Mouse (Mus musculus): ENCODE measurements around the gene Hoxa4. TPM values are rescaled to one million over a fixed set of nuclear protein-coding genes. Genes with fewer than 3 reads are reported as not detected.
A peak's percentile ranks its signal among the peaks of the same experiment; 100 is the strongest.

Gene Hoxa4
- polyA plus RNA-seq, 1 experiment from 2014 or later, result 0.30 TPM

DNA sequence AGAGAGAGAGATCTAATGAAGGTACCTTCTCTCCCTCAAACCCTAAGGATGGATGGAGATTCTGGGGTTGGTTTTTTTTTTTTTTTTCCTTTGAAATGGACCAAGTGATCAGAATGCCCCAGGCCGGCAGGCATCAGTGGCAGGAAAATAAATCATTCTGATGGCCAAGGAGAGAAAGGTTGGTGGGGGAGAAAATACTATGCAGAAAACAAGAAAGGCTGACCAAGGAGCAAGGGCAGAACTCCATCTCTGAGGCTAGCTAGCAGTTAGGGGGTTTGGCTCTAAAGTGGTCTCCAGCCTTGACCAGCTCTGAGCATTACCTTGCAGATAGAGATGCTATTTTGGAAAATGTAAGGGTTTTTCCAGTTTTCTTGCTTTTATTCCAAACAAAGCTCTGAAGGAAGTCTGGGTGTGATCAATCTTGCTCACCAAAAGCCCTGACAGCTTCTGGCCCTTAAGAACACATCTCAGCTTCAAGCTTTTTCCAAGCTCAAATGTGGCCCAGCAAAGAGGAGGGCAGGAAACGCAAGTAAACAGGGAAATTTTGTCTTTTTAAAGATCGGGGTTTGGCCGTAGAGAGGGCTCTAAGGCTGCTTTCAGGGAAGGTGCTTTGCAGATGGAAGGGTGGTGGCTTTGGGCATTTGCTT lies 25.0 kb downstream of the Hoxa4 start:
- Histone ChIP-seq H3K9me3 (replicated peaks) (no peaks in the 10 kb centered on the region), H3K9ac (no peak overlapping the region), H3K27me3 (peaks cover 99% of the 10 kb centered on the region), H3K4me3 (replicated peaks) (no peak overlapping the region), H3K27ac (no peak overlapping the region), H3K4me2 (no peak overlapping the region), H3K4me1 (replicated peaks) (0 out of 2 replicates have a peak, but pooled peaks cover 3% of the 10 kb centered on the region), H3K36me3 (no peaks in the 10 kb centered on the region)
- 8% methylated on average over 4 of the region's 4 CpGs for WGBS (ENCODE audit: insufficient replicate concordance)
- DNase-seq (no peak), ATAC-seq (ENCODE audit: low read depth) (no peak)

DNA sequence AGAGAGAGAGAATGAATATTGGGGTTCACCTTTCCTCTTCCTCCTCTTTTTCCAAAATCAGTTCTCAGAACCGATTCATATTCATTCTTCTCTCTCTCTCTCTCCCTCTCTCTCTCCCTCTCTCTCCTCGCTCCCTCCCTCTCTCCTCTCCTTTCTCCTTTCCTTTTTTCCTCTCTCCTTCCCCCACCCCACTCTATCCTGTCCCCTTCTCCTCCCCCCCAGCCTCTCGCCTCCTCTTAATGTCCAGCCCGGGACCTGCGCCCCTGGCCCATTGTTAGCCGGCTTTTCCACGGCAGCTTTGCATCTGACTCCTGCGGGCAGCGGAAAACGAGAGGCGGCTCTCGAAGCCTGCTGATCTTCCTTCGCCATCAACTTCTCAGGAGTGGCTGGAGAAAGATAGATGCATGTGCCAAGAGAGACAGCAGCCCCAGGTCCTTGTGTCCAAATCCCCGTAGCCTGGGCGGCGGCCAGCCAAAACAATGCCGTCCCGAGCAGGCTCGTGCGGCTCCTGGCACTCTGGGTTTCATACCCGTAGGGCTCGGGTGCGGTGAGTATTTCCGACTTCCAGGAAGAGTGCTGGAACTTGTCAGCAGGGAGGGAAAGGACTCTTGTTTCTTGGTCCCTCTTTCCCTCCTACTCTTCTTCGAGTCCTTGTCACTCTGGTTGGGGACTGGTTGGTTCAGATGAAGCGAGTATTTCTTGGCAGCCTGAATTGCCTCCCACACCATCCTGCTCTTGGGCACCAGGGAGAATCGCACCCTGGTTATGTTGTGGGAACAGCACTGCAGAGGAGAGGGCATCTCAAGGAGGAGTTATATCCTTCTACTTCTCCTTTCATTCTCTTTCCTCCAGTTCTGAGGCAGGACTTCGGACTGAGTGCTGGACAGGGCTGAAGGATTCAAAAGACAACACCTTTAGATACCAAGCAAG lies 25.8 kb downstream of the Hoxa4 start:
- Histone ChIP-seq H3K4me3 (replicated peaks) (peak overlapping the region; percentile 22; the same call in 1 of the 2 replicates), H3K4me2 (peak overlapping the region; percentile 34), H3K27ac (peak overlapping the region; percentile 43; the same call in 1 of the 2 replicates), H3K9ac (peak overlapping the region; percentile 6; the same call in 1 of the 2 replicates), H3K9me3 (replicated peaks) (no peaks in the 10 kb centered on the region), H3K4me1 (replicated peaks) (0 out of 2 replicates have a peak, but pooled peaks cover 3% of the 10 kb centered on the region), H3K27me3 (peaks cover 98% of the 10 kb centered on the region), H3K36me3 (no peaks in the 10 kb centered on the region)
- ATAC-seq (ENCODE audit: low read depth) (no peak), DNase-seq (no peak)
- 4% methylated on average over 28 of the region's 28 CpGs for WGBS (ENCODE audit: insufficient replicate concordance)

DNA sequence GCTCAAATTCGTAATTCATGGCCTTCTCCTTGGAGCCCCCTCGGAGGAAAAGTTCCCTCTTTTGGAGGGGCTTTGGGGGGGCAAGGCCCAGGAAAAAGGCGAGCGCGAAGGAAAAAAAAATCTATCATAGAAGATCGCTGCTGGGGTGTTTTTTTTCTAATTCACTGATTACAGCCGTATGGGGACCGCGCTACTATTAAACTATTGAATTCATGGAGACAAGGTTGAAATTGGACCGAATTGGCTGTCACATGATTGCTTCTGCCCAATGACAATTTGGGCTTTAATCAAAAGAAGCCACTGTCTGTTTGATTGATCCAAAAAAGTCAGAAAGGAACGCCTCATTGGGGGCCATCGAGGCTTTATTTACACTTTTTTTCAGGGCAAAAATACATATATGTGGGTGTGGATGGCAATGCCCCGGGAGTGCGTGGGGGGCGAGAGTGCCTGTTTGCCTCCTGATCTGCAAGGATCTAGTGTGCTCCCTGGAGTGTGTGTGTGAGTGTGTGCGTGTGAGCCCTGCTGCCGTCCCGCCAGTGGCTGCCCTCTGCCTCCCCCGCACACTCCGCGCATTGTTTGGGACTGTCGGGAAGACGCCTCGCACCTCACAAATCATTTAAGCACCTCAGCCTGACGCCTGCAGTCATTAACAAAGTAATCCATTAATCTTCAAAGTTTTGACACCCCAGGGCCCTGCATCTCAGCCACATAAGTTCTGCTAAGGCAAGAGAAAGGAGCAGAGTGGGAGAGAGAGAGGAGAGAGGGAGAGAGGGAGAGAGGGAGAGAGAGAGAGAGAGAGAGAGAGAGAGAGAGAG lies 26.7 kb downstream of the Hoxa4 start, which contains the start of gene Hoxa2:
Gene Hoxa2, minus strand, starts transcription at position 206 of the 815 bp plus-strand sequence.
- ATAC-seq (ENCODE audit: low read depth) (no peak), DNase-seq (no peak)
- H3K9ac ChIP-seq, result peak within 1 kb of the TSS; percentile 50
- peaks cover 98% of the 10 kb centered on the region for H3K27me3 ChIP-seq
- no peaks in the 10 kb centered on the region for H3K36me3 ChIP-seq
- WGBS (ENCODE audit: insufficient replicate concordance), result 1% methylated on average over 25 of the region's 25 CpGs
- peak within 1 kb of the TSS; percentile 51 for H3K4me2 ChIP-seq
- H3K4me3 ChIP-seq (replicated peaks), result peak within 1 kb of the TSS; percentile 38
- no peaks in the 10 kb centered on the region for H3K9me3 ChIP-seq (replicated peaks)
- no peaks in the 10 kb centered on the region for H3K4me1 ChIP-seq (replicated peaks)
- peak within 1 kb of the TSS; percentile 43; the same call in 1 of the 2 replicates for H3K27ac ChIP-seq

DNA sequence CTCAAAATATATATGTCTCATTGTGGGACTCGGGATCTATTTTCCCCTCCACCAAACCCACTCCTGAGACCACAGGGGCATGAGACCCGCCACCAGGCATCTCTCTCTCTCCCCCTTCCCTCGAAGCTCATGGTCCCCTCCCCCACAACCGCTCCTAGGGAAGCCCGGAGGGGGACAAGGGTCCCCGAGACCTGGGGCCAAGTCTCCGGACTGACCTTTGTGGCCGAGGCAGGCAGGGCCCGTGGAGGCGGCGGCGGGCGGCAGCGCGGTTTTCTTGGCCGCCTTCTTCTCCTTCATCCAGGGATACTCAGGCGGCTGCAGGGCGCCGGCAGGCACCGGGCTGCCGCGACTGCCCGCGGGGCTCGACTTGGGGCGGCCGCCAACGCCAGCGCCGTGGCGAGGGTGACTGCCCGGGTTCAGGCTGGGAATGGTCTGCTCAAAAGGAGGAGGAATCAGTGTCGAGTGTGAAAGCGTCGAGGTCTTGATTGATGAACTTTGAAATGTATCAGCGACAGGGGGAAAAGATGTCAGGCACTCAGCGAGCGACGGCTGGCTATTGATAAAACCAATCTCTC lies 27.4 kb downstream of the Hoxa4 start:
- Histone ChIP-seq H3K4me3 (replicated peaks) (peak overlapping the region; percentile 38), H3K27ac (peak overlapping the region; percentile 29; the same call in 1 of the 2 replicates), H3K4me1 (replicated peaks) (no peaks in the 10 kb centered on the region; the same call in 1 of the 2 replicates), H3K36me3 (no peaks in the 10 kb centered on the region), H3K27me3 (peaks cover 98% of the 10 kb centered on the region), H3K9ac (peak overlapping the region; percentile 50), H3K4me2 (peak overlapping the region; percentile 51), H3K9me3 (replicated peaks) (no peaks in the 10 kb centered on the region)
- DNase-seq, result no peak
- WGBS (ENCODE audit: insufficient replicate concordance), result 2% methylated on average over 39 of the region's 39 CpGs
- ATAC-seq (ENCODE audit: low read depth), result no peak

DNA sequence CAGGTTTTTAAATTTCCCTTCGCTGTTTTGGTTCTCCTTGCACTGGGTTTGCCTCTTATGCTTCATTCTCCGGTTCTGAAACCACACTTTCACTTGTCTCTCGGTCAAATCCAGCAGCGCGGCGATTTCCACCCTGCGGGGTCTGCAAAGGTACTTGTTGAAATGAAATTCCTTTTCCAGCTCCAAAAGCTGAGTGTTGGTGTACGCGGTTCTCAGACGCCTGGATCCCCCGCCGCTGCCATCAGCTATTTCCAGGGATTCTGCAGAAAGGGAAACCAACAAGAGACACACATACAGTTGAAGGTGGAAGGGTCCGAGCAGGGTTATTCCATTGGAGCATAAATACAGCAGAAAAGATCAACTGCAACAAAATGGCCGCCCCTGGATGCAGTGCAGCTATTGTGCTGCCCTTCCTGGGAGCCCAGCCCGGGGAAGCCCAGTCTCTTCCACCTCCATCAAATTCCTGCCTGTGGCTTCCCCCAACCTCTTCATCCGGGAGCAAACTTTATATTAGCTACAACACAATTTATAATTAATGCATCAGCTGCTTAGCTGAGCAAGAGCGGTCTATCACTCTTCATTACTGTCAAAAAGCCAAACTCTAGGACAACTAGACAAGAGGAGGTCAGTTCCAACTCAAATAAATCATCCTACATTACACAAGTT lies 28.1 kb downstream of the Hoxa4 start:
- Histone ChIP-seq H3K9ac (peak overlapping the region; percentile 50; the same call in 1 of the 2 replicates), H3K4me2 (peak overlapping the region; percentile 51), H3K9me3 (replicated peaks) (no peaks in the 10 kb centered on the region), H3K4me1 (replicated peaks) (peaks cover 2% of the 10 kb centered on the region; the same call in 1 of the 2 replicates), H3K36me3 (no peaks in the 10 kb centered on the region), H3K4me3 (replicated peaks) (peak overlapping the region; percentile 16), H3K27ac (peak overlapping the region; percentile 31), H3K27me3 (peaks cover 98% of the 10 kb centered on the region)
- WGBS (ENCODE audit: insufficient replicate concordance), result 7% methylated on average over 17 of the region's 17 CpGs
- ATAC-seq (ENCODE audit: low read depth) (no peak), DNase-seq (no peak)

DNA sequence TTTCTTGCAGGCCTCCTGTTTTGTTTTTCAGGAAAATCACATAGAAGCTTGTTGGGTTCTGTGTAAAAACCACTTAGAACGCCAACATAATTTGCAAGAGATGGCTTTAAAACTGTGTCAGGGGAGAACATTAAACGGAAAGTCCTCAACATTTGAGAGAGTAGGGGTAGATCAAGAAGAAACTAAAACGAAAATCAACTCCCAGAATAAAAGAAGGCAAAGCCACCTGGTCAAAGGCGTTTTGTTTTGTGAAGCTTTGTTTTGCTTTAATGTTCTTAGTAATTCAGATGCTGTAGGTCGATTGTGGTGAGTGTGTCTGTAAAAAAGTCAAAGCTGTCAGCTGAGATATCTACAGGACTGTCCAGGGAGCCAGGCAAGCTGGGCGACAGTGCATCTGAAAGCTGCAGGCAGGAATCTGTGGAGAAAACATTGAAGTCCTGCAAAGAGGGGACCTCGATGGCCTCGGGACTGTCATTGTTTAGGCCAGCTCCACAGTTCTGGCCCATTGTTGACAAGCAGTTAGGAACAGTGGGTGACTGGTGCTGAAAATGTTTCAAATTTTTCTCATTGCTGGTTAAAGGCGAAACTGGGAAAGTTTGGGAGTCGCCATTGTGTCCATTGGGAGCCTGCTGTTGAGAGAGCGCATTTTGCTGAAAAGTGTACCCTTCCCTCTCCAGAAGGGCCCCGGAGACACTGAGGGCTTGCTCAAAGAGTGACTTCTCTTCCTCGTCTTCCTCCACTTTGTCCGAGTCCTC lies 28.8 kb downstream of the Hoxa4 start:
- peak overlapping the region; percentile 16 for H3K4me3 ChIP-seq (replicated peaks)
- DNase-seq, result no peak

DNA sequence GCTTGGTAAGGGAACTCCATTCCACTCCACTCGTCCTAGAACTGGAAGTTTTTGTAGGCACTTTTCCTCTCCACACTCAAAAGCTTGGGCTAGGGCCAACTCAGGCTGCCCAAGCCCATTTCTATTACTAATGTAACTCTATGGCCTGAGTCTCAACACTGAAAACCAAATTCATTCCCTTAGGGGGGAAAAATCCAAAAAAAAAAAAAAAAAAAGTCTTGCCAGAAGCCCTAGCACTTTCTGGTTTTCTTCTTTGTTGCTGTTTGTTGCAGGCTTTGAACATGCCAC lies 29.5 kb downstream of the Hoxa4 start:
- DNase-seq, result no peak
- H3K4me1 ChIP-seq (replicated peaks), result peaks cover 5% of the 10 kb centered on the region; the same call in 1 of the 2 replicates
- peaks cover 98% of the 10 kb centered on the region for H3K27me3 ChIP-seq

More for the DNA sequence above, 28.8 kb downstream of the Hoxa4 start:
- H3K27me3 ChIP-seq, result peaks cover 98% of the 10 kb centered on the region
- peak overlapping the region; percentile 50; the same call in 1 of the 2 replicates for H3K9ac ChIP-seq
- H3K4me1 ChIP-seq (replicated peaks), result peaks cover 5% of the 10 kb centered on the region; the same call in 1 of the 2 replicates
- H3K4me2 ChIP-seq, result peak overlapping the region; percentile 51
- peak overlapping the region; percentile 31; the same call in 1 of the 2 replicates for H3K27ac ChIP-seq
- H3K36me3 ChIP-seq, result no peaks in the 10 kb centered on the region
- no peak for ATAC-seq (ENCODE audit: low read depth)
- H3K9me3 ChIP-seq (replicated peaks), result no peaks in the 10 kb centered on the region
- 10% methylated on average over 14 of the region's 14 CpGs for WGBS (ENCODE audit: insufficient replicate concordance)

DNA sequence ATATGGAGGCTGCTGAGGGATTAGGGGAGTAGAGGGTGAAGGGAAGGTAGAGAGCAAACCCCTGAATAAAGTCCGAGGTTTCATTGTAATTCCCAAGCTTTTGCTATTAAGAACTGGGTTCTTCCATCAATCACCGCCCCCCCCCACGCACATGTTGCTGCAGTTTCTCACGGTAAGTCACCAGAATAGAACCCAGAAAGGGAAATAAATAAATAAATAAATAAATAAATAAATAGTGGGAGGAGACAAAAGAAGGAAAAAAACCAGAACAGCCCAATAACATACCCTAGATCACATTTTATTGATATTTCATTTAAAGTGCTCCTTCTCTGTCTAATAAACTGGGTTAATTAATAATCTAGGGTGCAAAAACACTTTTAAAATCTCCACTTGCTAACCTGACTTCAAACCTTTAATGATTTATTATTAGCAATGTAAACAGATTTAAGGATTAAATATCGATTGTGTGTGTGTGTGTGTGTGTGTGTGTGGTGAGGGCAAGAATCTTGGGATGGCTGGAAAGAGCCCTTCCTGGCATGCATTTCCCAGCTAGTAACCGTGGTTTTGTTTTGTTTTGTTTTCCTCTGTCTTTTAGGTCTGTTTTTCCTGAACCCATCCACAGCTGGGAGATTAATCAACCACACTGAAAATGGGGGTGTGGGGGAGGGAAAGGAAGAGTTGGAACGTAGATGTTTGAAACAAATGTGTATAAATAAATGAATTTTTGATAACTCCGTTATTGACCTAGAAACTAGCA lies 30.0 kb downstream of the Hoxa4 start:
- no peak overlapping the region for H3K9ac ChIP-seq
- H3K27me3 ChIP-seq, result peaks cover 98% of the 10 kb centered on the region
- no peak overlapping the region for H3K4me3 ChIP-seq (replicated peaks)
- peaks cover 5% of the 10 kb centered on the region; the same call in 1 of the 2 replicates for H3K4me1 ChIP-seq (replicated peaks)
- 15% methylated on average over 8 of the region's 8 CpGs for WGBS (ENCODE audit: insufficient replicate concordance)
- no peaks in the 10 kb centered on the region for H3K36me3 ChIP-seq
- no peaks in the 10 kb centered on the region for H3K9me3 ChIP-seq (replicated peaks)
- no peak overlapping the region; the same call in 1 of the 2 replicates for H3K4me2 ChIP-seq
- no peak for DNase-seq
- no peak for ATAC-seq (ENCODE audit: low read depth)
- no peak overlapping the region for H3K27ac ChIP-seq

More for the DNA sequence above, 29.5 kb downstream of the Hoxa4 start:
- no peak overlapping the region for H3K9ac ChIP-seq
- H3K9me3 ChIP-seq (replicated peaks), result no peaks in the 10 kb centered on the region
- no peak for ATAC-seq (ENCODE audit: low read depth)
- 34% methylated on average over 1 of the region's 1 CpGs for WGBS (ENCODE audit: insufficient replicate concordance)
- H3K4me3 ChIP-seq (replicated peaks), result no peak overlapping the region
- no peak overlapping the region for H3K4me2 ChIP-seq
- no peak overlapping the region for H3K27ac ChIP-seq
- no peaks in the 10 kb centered on the region for H3K36me3 ChIP-seq
